Mouse (Mus musculus) olfactory bulb, adult 2 months (tissue): ENCODE data around the gene Armc9.

ENCODE experiments used
- CTCF ChIP-seq: fragments of 200-500 bp; IDR thresholded peaks from 2 replicates; pipeline ENCODE4 v1.5.1; 2012; ENCODE audit warnings: low read depth, mild to moderate bottlenecking, low read length, moderate library complexity; ENCODE audit not compliant: insufficient read depth
- POLR2A ChIP-seq: fragments of 200-500 bp; IDR thresholded peaks from 2 replicates; pipeline ENCODE4 v1.6.1; 2012; ENCODE audit warnings: mild to moderate bottlenecking, low read depth, low read length, moderate library complexity; ENCODE audit not compliant: insufficient read depth

DNA sequence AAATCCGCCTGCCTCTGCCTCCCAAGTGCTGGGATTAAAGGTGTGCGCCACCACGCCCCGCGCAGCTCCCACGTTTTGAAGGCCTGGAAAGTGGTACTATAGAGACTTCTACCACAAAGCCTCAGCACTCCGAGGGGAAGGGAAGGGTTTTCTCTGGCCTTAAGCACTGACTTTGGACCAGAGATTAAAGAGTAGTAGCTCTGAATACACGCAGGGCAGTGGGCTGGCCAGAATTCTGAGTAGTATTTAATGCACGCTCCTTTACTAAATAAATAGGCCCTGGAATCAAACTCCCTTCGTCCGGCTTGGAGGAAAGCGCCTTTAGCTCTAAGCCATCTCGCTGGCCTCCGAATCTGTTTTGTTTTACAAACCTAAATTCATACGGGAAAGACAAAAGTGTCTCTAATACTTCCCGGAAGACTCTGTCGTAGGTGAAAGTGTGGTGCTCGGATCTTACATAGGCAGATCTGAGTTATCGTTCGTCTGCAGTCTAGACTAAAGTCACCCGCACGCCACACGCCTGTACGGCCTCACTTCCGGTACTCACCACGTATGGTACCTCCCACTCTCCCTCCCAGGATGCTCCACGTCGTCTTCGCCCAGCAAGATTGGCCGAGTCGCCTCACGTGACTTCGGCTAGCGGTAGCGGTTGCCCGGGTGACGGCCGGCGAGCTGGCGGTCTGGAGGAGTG, at the start of gene Armc9:
- TF ChIP-seq POLR2A = peak; percentile 84
- no peak for TF ChIP-seq CTCF
